Mouse (Mus musculus) activated CD4-positive, CD25-positive, alpha-beta regulatory T cell, adult 4 months (primary cell): Measurements from ENCODE around the gene Lsp1. TPM values are rescaled to one million over a fixed set of nuclear protein-coding genes. Genes with fewer than 3 reads are reported as not detected.

Experiments used
- ATAC-seq: one replicate; pipeline ENCODE4 v1.8.0; 2017
- polyA plus RNA-seq, 2 experiments: library from polyadenylated mRNA; unstranded; fragments of 100-300 nt; shearing (Covaris generic); gene quantifications; one replicate each; pipeline ENCODE4 v1.2.1; 2017

Lsp1 gene
- polyA plus RNA-seq, 2 experiments from 2014 or later = 1,487 to 1,560 TPM

DNA sequence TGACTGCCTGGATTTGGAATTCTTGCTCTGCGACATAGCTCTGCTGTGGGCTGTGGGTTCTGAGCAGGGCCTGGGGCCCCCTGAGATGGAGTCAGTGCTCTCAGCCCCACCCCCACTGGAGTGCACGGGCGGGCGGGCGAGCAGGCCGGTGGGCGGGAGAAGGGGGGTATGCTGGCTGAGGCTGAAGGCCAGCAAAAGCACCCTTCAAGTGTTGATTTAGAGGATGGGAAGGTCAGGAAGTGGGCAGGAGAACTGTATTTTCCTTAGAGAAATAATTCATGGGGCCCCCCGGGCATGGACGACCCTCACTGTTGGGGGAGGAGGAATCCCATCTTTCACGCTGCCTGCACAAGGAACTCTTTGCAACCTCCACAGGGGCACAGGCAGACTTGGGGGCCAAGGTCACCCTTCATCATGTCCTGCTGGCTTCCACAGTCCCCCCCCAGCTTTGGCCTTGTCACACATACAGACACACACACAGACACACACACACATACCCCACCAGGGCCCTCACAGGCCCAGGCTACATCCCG lies 82.2 kb downstream of the Lsp1 start:
- no peak for ATAC-seq

Other genes starting within 250 kb of the Lsp1 start
- gene Gm7579, start 248.9 kb upstream of the Lsp1 start, polyA plus RNA-seq = not detected
- gene Krtap5-5, start 230.8 kb upstream of the Lsp1 start, polyA plus RNA-seq = not detected
- not detected for gene Gm40460, start 219.7 kb upstream of the Lsp1 start, polyA plus RNA-seq
- not detected for gene Gm2431, start 202.5 kb upstream of the Lsp1 start, polyA plus RNA-seq
- gene Gm4559, start 186.4 kb upstream of the Lsp1 start, polyA plus RNA-seq = not detected
- not detected for gene Krtap5-1, start 163.7 kb upstream of the Lsp1 start, polyA plus RNA-seq
- not detected for gene Krtap5-4, start 157.3 kb upstream of the Lsp1 start, polyA plus RNA-seq
- gene Ifitm10, start 87.1 kb upstream of the Lsp1 start, polyA plus RNA-seq = 1 to 10 TPM; 1.9 to 2.5 TPM
- not detected for gene Gm49369, start 78.1 kb upstream of the Lsp1 start, polyA plus RNA-seq
- 100 to 1,000 TPM; 287 to 288 TPM for gene Ctsd, start 72.8 kb upstream of the Lsp1 start, polyA plus RNA-seq
- gene Syt8, start 26.0 kb upstream of the Lsp1 start, polyA plus RNA-seq = not detected
- gene Tnni2, start 19.0 kb upstream of the Lsp1 start, polyA plus RNA-seq = not detected
- 1 to 10 TPM; 2.8 to 3.0 TPM for gene Tnnt3, start 38.0 kb downstream of the Lsp1 start, polyA plus RNA-seq
- 10 to 100 TPM; 10.2 to 31.9 TPM for gene Mrpl23, start 71.9 kb downstream of the Lsp1 start, polyA plus RNA-seq
- gene Igf2, start 206.0 kb downstream of the Lsp1 start, polyA plus RNA-seq = under 1 TPM in 1 of 2 experiments, not detected in 1; 0.24 TPM
- not detected for gene Gm49394, start 209.1 kb downstream of the Lsp1 start, polyA plus RNA-seq